Mouse (Mus musculus) E14TG2a.4 (cell line): Measurements from ENCODE around the gene Ankrd42.

ENCODE experiments used
- H3K27me3 ChIP-seq: 2 replicates; pipeline ENCODE4 v1.6.1; 2014; ENCODE audit warnings: low read length, control low read depth; ENCODE audit not compliant: insufficient read depth
- H3K36me3 ChIP-seq: 2 replicates; pipeline ENCODE4 v1.6.1; 2014; ENCODE audit warnings: low read length, control low read depth; ENCODE audit not compliant: insufficient read depth
- H3K4me1 ChIP-seq: replicated peaks from 2 replicates; pipeline ENCODE4 v1.6.1; 2014; ENCODE audit warnings: low read depth, low read length, control low read depth
- H3K4me3 ChIP-seq: replicated peaks from 2 replicates; pipeline ENCODE4 v1.5.1; 2014; ENCODE audit warnings: mild to moderate bottlenecking, low read length
- H3K9me3 ChIP-seq: 2 replicates; pipeline ENCODE4 v1.6.1; 2014; ENCODE audit warnings: low read length, control low read depth
- CTCF ChIP-seq: conservative IDR thresholded peaks from 2 replicates; pipeline ENCODE4 v1.5.1; 2014; ENCODE audit warnings: low read length
- NANOG ChIP-seq: IDR thresholded peaks from 2 replicates; pipeline ENCODE4 v1.6.1; 2014; ENCODE audit warnings: borderline replicate concordance, low read length, mixed read lengths
- POU5F1 ChIP-seq: IDR thresholded peaks from 2 replicates; pipeline ENCODE4 v1.6.1; 2014; ENCODE audit warnings: low read length, borderline replicate concordance

Gene Ankrd42

GRCm38 (mm10) chr7:92550248-92550989, 86.5 kb downstream of the Ankrd42 start:
- Histone ChIP-seq H3K4me1 (no peaks in the 10 kb centered on the region), H3K27me3 (no peaks in the 10 kb centered on the region; the same call in 1 of the 2 replicates), H3K36me3 (no peaks in the 10 kb centered on the region), H3K4me3 (no peak overlapping the region), H3K9me3 (no peaks in the 10 kb centered on the region)
- TF ChIP-seq POU5F1 (no peak), CTCF (no peak), NANOG (no peak)

DNA sequence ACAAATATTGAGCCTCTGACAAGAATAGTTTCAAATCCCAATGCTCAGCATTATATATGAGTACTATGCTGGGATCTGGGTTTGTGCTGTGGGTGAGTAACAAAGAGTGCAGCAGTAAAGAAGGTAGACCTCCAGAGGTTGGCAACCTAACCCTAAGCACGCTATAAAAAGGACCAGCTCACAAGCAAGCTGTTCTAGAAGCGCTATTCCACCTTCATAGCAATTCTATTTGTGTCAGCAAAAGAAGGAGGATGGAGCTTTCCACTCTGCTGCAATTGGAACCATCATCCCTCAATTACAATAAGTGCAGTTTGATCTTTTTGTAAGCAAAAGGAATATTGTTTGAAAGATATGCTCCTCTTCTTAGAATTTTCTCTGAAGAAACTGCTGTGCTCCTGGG, 90.2 kb downstream of the Ankrd42 start:
- TF ChIP-seq NANOG, result no peak
- no peak for TF ChIP-seq CTCF
- no peak for TF ChIP-seq POU5F1
- Histone ChIP-seq H3K4me3 (no peak overlapping the region), H3K4me1 (no peaks in the 10 kb centered on the region), H3K36me3 (no peaks in the 10 kb centered on the region), H3K27me3 (no peaks in the 10 kb centered on the region; the same call in 1 of the 2 replicates), H3K9me3 (no peaks in the 10 kb centered on the region)

DNA sequence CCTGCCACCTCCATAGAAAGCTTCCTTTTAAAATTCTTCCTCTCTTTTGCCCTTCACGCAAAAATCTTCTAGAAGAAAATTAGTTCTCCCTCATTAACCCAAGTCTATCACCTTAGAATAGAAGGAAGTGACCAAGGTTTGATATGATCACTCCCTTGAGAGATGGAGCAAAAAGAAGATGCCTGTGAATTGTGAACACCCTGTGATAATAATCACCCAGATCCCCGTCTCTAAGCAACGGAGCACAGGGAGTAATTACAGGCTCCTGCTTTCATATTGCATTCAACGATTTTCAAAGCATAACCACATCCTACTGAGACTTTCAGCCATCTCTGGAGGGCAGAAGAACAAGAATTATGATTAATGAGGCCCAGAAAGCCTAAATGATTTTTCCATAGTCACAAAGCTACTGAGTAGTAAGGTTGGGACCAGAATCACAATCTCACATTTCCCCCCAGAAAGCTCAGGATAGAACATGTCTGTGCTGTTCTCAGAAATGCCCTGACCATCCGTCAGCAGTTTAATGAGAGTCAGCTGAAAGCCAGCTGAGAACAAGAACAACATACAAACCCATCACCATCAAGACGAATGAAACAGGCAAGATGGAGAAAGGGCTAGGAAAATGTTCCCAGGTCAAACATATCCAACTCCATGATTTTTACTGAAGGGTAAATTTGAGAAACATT, 104.4 kb downstream of the Ankrd42 start:
- Histone ChIP-seq H3K9me3 (no peaks in the 10 kb centered on the region), H3K36me3 (no peaks in the 10 kb centered on the region), H3K27me3 (no peaks in the 10 kb centered on the region), H3K4me3 (no peak overlapping the region), H3K4me1 (no peaks in the 10 kb centered on the region)
- TF ChIP-seq CTCF, result no peak
- TF ChIP-seq NANOG, result no peak
- no peak for TF ChIP-seq POU5F1
